Mouse (Mus musculus) megakaryocyte, embryonic 14.5 days (primary cell): ENCODE data around the gene Fam208b.

Experiments used
- FLI1 ChIP-seq: IDR thresholded peaks from 2 replicates; pipeline ENCODE4 v1.6.1; 2012; ENCODE audit warnings: low read length, inconsistent platforms, mixed read lengths
- GATA1 ChIP-seq: IDR thresholded peaks from 3 replicates; pipeline ENCODE4 v1.6.1; 2012; ENCODE audit warnings: mixed read lengths, low read length, inconsistent platforms, borderline replicate concordance

DNA sequence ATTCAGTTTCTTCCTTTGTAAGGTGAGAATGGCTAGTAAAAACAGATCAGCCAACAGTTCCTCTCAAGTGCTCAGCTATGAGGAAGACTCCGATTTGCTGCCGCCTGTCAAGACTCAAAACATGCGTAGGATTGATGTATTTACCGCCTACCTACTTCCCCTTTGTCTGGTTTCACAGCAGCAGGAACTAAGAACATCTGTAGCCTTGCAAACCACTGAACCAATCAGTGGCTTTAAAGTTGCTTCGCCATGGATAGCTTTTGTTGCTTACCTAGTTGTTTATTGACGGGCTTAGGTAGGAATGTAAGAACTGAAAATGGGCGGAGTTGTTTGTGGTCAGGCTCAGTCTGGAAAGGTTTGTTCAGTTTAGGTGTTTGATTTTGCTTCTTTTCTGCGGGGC, 84.6 kb downstream of the Fam208b start:
- no peak for TF ChIP-seq FLI1
- TF ChIP-seq GATA1, result no peak
